Mouse (Mus musculus) stomach, postnatal 0 days (tissue): ENCODE measurements at regions not wholly inside any gene's neighbourhood (a gene's known extent, or its start where the extent isn't known, plus 50 kb on each side); places are given as distances from the start of the nearest gene placed in this dataset.

Source experiments
- CTCF ChIP-seq: IDR thresholded peaks from 2 replicates; pipeline ENCODE4 v1.5.1; 2016; ENCODE audit warnings: antibody characterized with exemption, low read depth, mild to moderate bottlenecking, moderate library complexity
- EP300 ChIP-seq: optimal IDR thresholded peaks from 2 replicates; pipeline ENCODE3; 2016; ENCODE audit warnings: antibody characterized with exemption

DNA sequence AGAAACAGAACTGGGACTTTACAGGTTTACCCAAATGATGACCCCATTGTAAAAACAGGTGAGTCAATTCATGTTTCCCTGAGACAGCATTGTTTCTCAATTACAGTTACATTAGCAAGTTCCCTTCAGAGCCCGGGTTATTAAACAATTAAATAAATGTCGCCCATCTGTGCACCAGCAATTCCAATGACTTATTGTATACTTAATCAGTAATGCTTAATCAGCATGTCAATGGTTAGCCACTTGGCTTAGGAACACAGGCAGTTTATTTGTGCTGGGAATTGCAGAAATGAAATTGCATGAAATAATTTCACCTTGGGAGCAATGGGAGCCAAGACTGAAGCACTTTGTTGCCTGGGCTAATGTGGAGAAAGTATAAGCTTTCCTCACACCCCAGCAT, 364.3 kb downstream of the Kif2b start:
- TF ChIP-seq CTCF: no peak
- no peak for TF ChIP-seq EP300
